Mouse (Mus musculus): ENCODE measurements around the gene Tmprss5. TPM values are rescaled to one million over a fixed set of nuclear protein-coding genes. Genes with fewer than 3 reads are reported as not detected.

The Tmprss5 gene
- polyA plus RNA-seq, 1 experiment, result 0.12 TPM

DNA sequence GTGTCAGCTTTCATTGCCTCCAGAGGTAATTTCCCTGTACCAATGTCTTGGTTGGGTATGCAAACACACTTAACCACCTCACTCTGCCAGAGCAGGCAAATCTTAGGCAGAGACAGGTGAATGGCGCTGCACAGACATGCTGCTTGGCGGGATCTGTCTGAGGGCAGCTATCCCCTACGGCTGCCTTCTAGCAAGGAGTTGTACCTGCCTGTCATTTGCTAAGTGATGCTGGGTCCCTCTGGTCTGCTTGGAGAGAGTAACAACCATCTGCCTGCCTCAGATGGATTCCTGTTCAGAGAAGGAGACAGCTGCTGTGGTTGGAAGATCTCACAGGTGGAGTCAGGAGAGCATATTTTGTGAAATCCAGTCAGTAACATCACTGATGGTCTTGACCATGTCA is 62.8 kb downstream of the Tmprss5 start:
- Histone ChIP-seq H3K4me3 (ENCODE audit: control insufficient read depth, insufficient read depth, low read length) (no peak overlapping the region), H3K27ac (ENCODE audit: control insufficient read depth, insufficient read depth, low read length) (no peak overlapping the region), H3K4me1 (replicated peaks; ENCODE audit: control insufficient read depth, insufficient read depth, low read length) (no peaks in the 10 kb centered on the region), H3K36me3 (ENCODE audit: control insufficient read depth, insufficient read depth, low read length) (no peaks in the 10 kb centered on the region), H3K27me3 (ENCODE audit: control insufficient read depth, insufficient read depth, low read length) (no peaks in the 10 kb centered on the region)
- 84% methylated on average over 3 of the region's 3 CpGs for WGBS
- no peak for DNase-seq
- TF ChIP-seq CTCF (IDR thresholded peaks at IDR 0.05; ENCODE audit: borderline replicate concordance, control insufficient read depth, extremely low read depth, insufficient read depth, low read length, poor library complexity) (no peak), POLR2A (IDR thresholded peaks at IDR 0.05; ENCODE audit: control insufficient read depth, extremely low read depth, insufficient read depth, low read length, poor library complexity) (no peak)

DNA sequence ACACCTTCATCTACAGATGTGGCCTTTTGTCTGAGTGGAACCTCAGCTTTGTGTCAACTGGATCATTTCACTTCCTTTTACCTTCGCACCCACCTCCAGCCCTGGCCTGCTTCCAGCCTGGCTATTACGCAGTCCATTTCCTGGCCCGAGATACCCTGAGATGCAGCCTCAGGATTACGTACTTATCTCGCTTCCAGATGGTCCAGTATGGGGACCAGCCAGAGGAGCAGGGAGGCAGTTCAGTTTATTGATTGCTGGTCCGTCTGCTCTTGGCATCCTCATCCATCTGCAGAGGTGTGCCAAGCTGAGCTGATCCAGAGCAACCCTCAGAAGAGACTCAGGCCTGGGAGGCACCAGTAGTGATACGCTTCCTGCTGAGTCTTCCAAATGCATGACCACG is 64.7 kb downstream of the Tmprss5 start:
- DNase-seq, result no peak
- H3K27ac ChIP-seq (ENCODE audit: control insufficient read depth, insufficient read depth, low read length), result no peak overlapping the region
- H3K4me1 ChIP-seq (replicated peaks; ENCODE audit: control insufficient read depth, insufficient read depth, low read length), result no peaks in the 10 kb centered on the region
- TF ChIP-seq CTCF (IDR thresholded peaks at IDR 0.05; ENCODE audit: borderline replicate concordance, control insufficient read depth, extremely low read depth, insufficient read depth, low read length, poor library complexity), result no peak
- no peak for TF ChIP-seq POLR2A (IDR thresholded peaks at IDR 0.05; ENCODE audit: control insufficient read depth, extremely low read depth, insufficient read depth, low read length, poor library complexity)
- 76% methylated on average over 8 of the region's 8 CpGs for WGBS
- no peaks in the 10 kb centered on the region for H3K36me3 ChIP-seq (ENCODE audit: control insufficient read depth, insufficient read depth, low read length)
- no peaks in the 10 kb centered on the region for H3K27me3 ChIP-seq (ENCODE audit: control insufficient read depth, insufficient read depth, low read length)
- H3K4me3 ChIP-seq (ENCODE audit: control insufficient read depth, insufficient read depth, low read length), result no peak overlapping the region

DNA sequence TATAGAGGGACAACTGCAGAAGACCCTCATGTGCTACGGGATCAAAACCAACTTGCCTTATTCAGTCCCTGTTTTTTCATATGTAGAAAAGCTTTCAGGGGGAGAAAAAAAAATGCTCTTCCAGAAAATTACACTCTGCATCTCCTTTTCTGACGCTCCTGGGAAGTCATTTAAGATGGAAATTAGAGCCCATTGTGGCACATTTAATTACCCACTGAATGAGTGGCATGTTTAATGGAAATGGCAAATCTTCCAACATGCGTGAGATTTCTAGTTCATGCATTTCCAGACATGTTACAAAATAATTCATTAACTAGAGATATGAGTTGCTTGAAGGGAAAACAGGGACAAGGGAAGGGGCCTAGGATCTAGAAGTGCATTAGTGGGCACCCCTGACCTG is 66.0 kb downstream of the Tmprss5 start:
- WGBS, result 81% methylated on average over 3 of the region's 3 CpGs
- Histone ChIP-seq H3K4me1 (replicated peaks; ENCODE audit: control insufficient read depth, insufficient read depth, low read length) (no peaks in the 10 kb centered on the region), H3K27ac (ENCODE audit: control insufficient read depth, insufficient read depth, low read length) (no peak overlapping the region), H3K36me3 (ENCODE audit: control insufficient read depth, insufficient read depth, low read length) (no peaks in the 10 kb centered on the region), H3K27me3 (ENCODE audit: control insufficient read depth, insufficient read depth, low read length) (no peaks in the 10 kb centered on the region), H3K4me3 (ENCODE audit: control insufficient read depth, insufficient read depth, low read length) (no peak overlapping the region)
- no peak for DNase-seq
- TF ChIP-seq CTCF (IDR thresholded peaks at IDR 0.05; ENCODE audit: borderline replicate concordance, control insufficient read depth, extremely low read depth, insufficient read depth, low read length, poor library complexity), result no peak
- no peak for TF ChIP-seq POLR2A (IDR thresholded peaks at IDR 0.05; ENCODE audit: control insufficient read depth, extremely low read depth, insufficient read depth, low read length, poor library complexity)

Other genes starting within 250 kb of the Tmprss5 start
- gene Zbtb16, start 245.0 kb upstream of the Tmprss5 start, polyA plus RNA-seq (2012; rRNA removed), result 3.7 and 4.1 TPM in 2 replicates
- 0.16 and 0.19 TPM in 2 replicates for gene Htr3a, start 170.2 kb upstream of the Tmprss5 start, polyA plus RNA-seq (2012; rRNA removed)
- not detected in 2 replicates for gene Htr3b, start 116.3 kb upstream of the Tmprss5 start, polyA plus RNA-seq (2012; rRNA removed)
- 17.9 and 19.6 TPM in 2 replicates for gene Usp28, start 95.9 kb upstream of the Tmprss5 start, polyA plus RNA-seq (2012; rRNA removed)
- 31.0 and 31.2 TPM in 2 replicates for gene Zw10, start 25.6 kb upstream of the Tmprss5 start, polyA plus RNA-seq (2012; rRNA removed)
- 0.22 and 0.30 TPM in 2 replicates for gene Gm4894, start 169.3 kb downstream of the Tmprss5 start, polyA plus RNA-seq (2012; rRNA removed)

Measured in thymus, adult 2 months (tissue).